Mouse (Mus musculus): ENCODE measurements at regions not wholly inside any gene's neighbourhood (a gene's known extent, or its start where the extent isn't known, plus 50 kb on each side); places are given as distances from the start of the nearest gene placed in this dataset.

DNA sequence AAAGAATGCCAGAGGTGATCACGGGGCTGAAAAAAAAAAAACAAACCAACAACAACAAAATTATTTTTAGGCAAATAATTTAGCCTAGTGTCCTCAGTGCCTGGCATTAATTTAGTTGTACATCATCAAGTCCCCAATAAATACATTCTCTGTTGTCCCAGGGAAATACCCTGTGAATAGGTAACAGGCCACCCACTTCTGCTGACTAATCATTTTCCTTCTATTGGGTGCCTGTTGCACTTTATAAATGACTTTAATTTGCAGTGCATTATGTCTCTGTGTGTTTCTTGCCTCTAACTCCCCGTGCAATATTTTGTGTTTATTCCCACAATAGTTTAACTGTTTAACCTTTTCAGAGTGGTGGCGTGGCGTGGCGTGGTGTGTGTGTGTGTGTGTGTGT lies 168.9 kb downstream of the Cbln1 start:
- 82% methylated on average over 5 of the region's 5 CpGs for WGBS
- Histone ChIP-seq H3K4me1 (ENCODE audit: control insufficient read depth, insufficient read depth, low read length) (no peaks in the 10 kb centered on the region), H3K9me3 (ENCODE audit: control insufficient read depth, low read length) (no peaks in the 10 kb centered on the region), H3K4me2 (ENCODE audit: low read depth, low read length) (no peak overlapping the region), H3K4me3 (ENCODE audit: low read depth, low read length) (no peak overlapping the region), H3K27me3 (replicated peaks; ENCODE audit: control insufficient read depth, insufficient read depth, low read length) (no peaks in the 10 kb centered on the region), H3K9ac (ENCODE audit: low read depth, low read length) (no peak overlapping the region), H3K36me3 (ENCODE audit: control insufficient read depth, insufficient read depth, low read length) (no peaks in the 10 kb centered on the region), H3K27ac (replicated peaks; ENCODE audit: low read depth, low read length) (no peak overlapping the region)
- ATAC-seq (ENCODE audit: low read depth) (no peak), DNase-seq (ENCODE audit: low spot score) (no peak)

DNA sequence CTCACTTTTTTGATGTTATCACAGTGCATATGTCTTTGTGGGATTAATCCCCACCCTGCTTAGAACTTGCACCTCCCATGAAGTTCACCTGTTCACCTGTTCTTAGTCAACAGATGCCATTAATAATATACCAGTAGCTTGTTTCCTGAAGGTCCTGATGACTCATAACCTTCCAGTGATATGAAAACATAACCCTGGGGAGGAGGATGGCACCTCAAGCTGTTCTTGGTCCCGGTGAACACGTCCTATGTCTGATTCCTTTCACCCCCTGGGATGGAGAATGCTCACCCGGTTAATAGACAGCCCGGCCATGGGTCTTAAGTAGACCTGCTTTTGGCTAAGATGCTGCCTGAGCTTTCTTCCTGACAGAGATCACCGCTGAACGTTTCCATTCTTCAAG lies 174.6 kb downstream of the Cbln1 start:
- H3K4me1 ChIP-seq (ENCODE audit: control insufficient read depth, insufficient read depth, low read length) = no peaks in the 10 kb centered on the region
- no peak overlapping the region for H3K9ac ChIP-seq (ENCODE audit: low read depth, low read length)
- H3K4me2 ChIP-seq (ENCODE audit: low read depth, low read length) = no peak overlapping the region
- H3K27ac ChIP-seq (replicated peaks; ENCODE audit: low read depth, low read length) = no peak overlapping the region
- no peaks in the 10 kb centered on the region for H3K36me3 ChIP-seq (ENCODE audit: control insufficient read depth, insufficient read depth, low read length)
- DNase-seq (ENCODE audit: low spot score) = no peak
- H3K4me3 ChIP-seq (ENCODE audit: low read depth, low read length) = no peak overlapping the region
- no peaks in the 10 kb centered on the region for H3K27me3 ChIP-seq (replicated peaks; ENCODE audit: control insufficient read depth, insufficient read depth, low read length)
- no peaks in the 10 kb centered on the region for H3K9me3 ChIP-seq (ENCODE audit: control insufficient read depth, low read length)
- no peak for ATAC-seq (ENCODE audit: low read depth)
- 85% methylated on average over 6 of the region's 6 CpGs for WGBS

DNA sequence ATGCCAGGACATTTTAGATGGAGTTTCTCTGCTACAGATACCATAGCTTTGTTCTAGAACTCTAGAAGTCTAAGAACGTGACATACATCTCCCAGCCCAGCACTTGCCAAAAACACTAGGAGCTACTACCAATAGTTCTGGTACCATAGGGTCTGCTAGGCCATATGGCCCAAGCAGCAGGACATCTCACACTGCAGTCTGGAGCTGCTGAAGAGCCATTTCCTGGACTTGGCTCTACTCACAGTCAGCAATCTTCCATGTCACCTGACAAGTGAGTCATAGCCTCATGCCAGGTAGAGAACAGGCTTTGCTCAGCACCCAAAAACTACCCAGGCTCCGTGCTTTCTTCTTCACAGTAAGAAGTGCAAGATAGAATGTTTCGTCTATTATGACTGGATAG lies 175.1 kb downstream of the Cbln1 start:
- WGBS = 85% methylated on average over 3 of the region's 3 CpGs
- no peaks in the 10 kb centered on the region for H3K27me3 ChIP-seq (replicated peaks; ENCODE audit: control insufficient read depth, insufficient read depth, low read length)
- H3K9me3 ChIP-seq (ENCODE audit: control insufficient read depth, low read length) = no peaks in the 10 kb centered on the region
- H3K4me3 ChIP-seq (ENCODE audit: low read depth, low read length) = no peak overlapping the region
- ATAC-seq (ENCODE audit: low read depth) (no peak), DNase-seq (ENCODE audit: low spot score) (no peak)
- no peak overlapping the region for H3K4me2 ChIP-seq (ENCODE audit: low read depth, low read length)
- no peaks in the 10 kb centered on the region for H3K4me1 ChIP-seq (ENCODE audit: control insufficient read depth, insufficient read depth, low read length)
- H3K36me3 ChIP-seq (ENCODE audit: control insufficient read depth, insufficient read depth, low read length) = no peaks in the 10 kb centered on the region
- H3K9ac ChIP-seq (ENCODE audit: low read depth, low read length) = no peak overlapping the region
- H3K27ac ChIP-seq (replicated peaks; ENCODE audit: low read depth, low read length) = no peak overlapping the region

DNA sequence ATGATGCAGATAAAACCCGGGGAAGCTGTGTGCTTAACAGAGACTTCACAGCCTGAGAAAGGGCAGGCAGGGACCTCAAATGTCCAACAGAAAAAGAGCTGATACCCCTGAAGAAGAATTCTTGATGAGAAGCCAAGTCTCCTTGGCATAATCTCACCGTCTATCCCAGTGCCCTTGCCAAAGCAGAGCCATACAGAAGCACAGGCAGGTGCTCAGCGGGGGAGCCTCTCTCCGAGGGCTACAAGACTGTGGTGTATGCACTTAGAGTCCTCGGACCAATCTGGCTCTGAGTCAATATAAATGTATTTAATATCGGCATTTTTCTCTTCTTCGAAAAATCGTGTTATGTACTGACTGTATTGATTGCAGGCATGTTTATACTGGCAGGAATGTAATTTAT lies 186.3 kb downstream of the Cbln1 start:
- no peak for ATAC-seq (ENCODE audit: low read depth)
- no peak for DNase-seq (ENCODE audit: low spot score)
- no peak overlapping the region for H3K4me2 ChIP-seq (ENCODE audit: low read depth, low read length)
- no peaks in the 10 kb centered on the region for H3K4me1 ChIP-seq (ENCODE audit: control insufficient read depth, insufficient read depth, low read length)
- H3K4me3 ChIP-seq (ENCODE audit: low read depth, low read length) = no peak overlapping the region
- H3K9me3 ChIP-seq (ENCODE audit: control insufficient read depth, low read length) = no peaks in the 10 kb centered on the region
- H3K36me3 ChIP-seq (ENCODE audit: control insufficient read depth, insufficient read depth, low read length) = no peaks in the 10 kb centered on the region
- H3K27ac ChIP-seq (replicated peaks; ENCODE audit: low read depth, low read length) = no peak overlapping the region
- WGBS = 77% methylated on average over 8 of the region's 8 CpGs
- no peaks in the 10 kb centered on the region for H3K27me3 ChIP-seq (replicated peaks; ENCODE audit: control insufficient read depth, insufficient read depth, low read length)
- H3K9ac ChIP-seq (ENCODE audit: low read depth, low read length) = no peak overlapping the region

DNA sequence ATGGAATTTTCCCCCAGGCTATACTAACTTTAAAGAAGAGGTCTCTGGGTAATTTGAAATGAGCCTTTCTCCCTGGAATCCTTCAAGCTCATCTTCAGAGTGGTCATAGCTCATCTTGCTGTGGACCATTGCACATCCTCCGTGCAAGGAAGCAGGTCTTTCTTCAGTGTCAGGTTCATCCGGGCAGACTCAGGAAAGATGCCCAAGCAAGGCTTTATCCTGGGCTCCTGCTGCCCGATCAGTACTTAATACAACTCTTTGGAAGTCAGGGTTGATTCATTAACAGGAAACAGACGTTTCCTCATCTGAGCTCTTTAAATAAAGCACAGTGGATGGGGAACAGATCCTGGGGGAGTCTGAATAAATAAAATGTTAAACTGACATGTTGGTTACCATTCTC lies 188.1 kb downstream of the Cbln1 start:
- H3K9me3 ChIP-seq (ENCODE audit: control insufficient read depth, low read length) = no peaks in the 10 kb centered on the region
- no peak overlapping the region for H3K9ac ChIP-seq (ENCODE audit: low read depth, low read length)
- DNase-seq (ENCODE audit: low spot score) (no peak), ATAC-seq (ENCODE audit: low read depth) (no peak)
- H3K4me2 ChIP-seq (ENCODE audit: low read depth, low read length) = no peak overlapping the region
- H3K4me1 ChIP-seq (ENCODE audit: control insufficient read depth, insufficient read depth, low read length) = no peaks in the 10 kb centered on the region
- no peaks in the 10 kb centered on the region for H3K27me3 ChIP-seq (replicated peaks; ENCODE audit: control insufficient read depth, insufficient read depth, low read length)
- H3K4me3 ChIP-seq (ENCODE audit: low read depth, low read length) = no peak overlapping the region
- H3K27ac ChIP-seq (replicated peaks; ENCODE audit: low read depth, low read length) = no peak overlapping the region
- 37% methylated on average over 4 of the region's 4 CpGs for WGBS
- H3K36me3 ChIP-seq (ENCODE audit: control insufficient read depth, insufficient read depth, low read length) = no peaks in the 10 kb centered on the region

DNA sequence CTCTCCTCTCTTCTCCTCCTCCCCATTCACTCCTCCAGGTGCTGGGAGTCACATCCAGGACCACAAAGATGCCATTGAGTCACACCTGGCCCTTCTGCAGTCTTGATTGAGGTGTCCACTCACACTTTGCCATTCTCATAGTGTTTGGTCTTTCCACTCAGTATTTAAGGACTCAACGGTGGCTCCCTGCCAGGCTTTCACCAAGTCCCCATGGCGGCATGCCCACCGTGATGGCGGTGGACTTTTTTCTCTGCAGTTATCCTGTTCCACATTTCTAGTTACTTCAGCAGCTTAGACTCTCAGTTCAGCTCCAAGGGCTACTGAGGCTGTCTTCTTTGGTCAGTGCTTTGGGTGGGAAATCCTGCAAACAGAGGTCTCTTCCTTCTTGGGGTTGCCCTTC lies 189.9 kb downstream of the Cbln1 start:
- H3K4me3 ChIP-seq (ENCODE audit: low read depth, low read length) = no peak overlapping the region
- H3K36me3 ChIP-seq (ENCODE audit: control insufficient read depth, insufficient read depth, low read length) = no peaks in the 10 kb centered on the region
- H3K4me2 ChIP-seq (ENCODE audit: low read depth, low read length) = no peak overlapping the region
- 90% methylated on average over 4 of the region's 4 CpGs for whole genome bisulfite sequencing
- H3K9me3 ChIP-seq (ENCODE audit: control insufficient read depth, low read length) = no peaks in the 10 kb centered on the region
- H3K9ac ChIP-seq (ENCODE audit: low read depth, low read length) = no peak overlapping the region
- H3K4me1 ChIP-seq (ENCODE audit: control insufficient read depth, insufficient read depth, low read length) = no peaks in the 10 kb centered on the region
- H3K27me3 ChIP-seq (replicated peaks; ENCODE audit: control insufficient read depth, insufficient read depth, low read length) = no peaks in the 10 kb centered on the region
- ATAC-seq (ENCODE audit: low read depth) = no peak
- no peak overlapping the region for H3K27ac ChIP-seq (replicated peaks; ENCODE audit: low read depth, low read length)
- DNase-seq (ENCODE audit: low spot score) = no peak

DNA sequence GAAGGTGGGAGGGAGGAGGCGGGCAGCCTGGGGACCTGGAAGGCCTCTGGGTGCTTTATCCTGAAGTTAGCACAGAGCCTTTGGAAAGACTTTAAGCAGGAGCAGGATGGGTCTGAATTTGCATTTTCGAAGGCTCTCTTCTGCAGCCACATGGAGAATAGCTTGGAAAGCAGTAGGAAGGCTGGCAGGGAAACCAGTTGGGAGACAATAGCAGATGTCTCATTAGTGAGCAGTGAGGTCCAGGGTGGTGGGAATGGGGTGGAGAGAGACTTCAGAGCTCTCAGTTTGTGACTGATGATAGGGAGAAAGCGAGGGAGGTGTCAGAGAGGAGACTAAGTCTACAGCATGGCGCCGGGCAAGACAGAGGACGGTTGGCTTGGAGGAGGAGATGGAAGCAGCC lies 199.1 kb downstream of the Cbln1 start:
- Histone ChIP-seq H3K4me1 (ENCODE audit: control insufficient read depth, insufficient read depth, low read length) (no peaks in the 10 kb centered on the region), H3K4me2 (ENCODE audit: low read depth, low read length) (no peak overlapping the region), H3K9me3 (ENCODE audit: control insufficient read depth, low read length) (no peaks in the 10 kb centered on the region), H3K36me3 (ENCODE audit: control insufficient read depth, insufficient read depth, low read length) (no peaks in the 10 kb centered on the region), H3K27ac (replicated peaks; ENCODE audit: low read depth, low read length) (no peak overlapping the region), H3K27me3 (replicated peaks; ENCODE audit: control insufficient read depth, insufficient read depth, low read length) (no peaks in the 10 kb centered on the region), H3K4me3 (ENCODE audit: low read depth, low read length) (no peak overlapping the region), H3K9ac (ENCODE audit: low read depth, low read length) (no peak overlapping the region)
- ATAC-seq (ENCODE audit: low read depth) (no peak), DNase-seq (ENCODE audit: low spot score) (no peak)
- 80% methylated on average over 6 of the region's 6 CpGs for WGBS

DNA sequence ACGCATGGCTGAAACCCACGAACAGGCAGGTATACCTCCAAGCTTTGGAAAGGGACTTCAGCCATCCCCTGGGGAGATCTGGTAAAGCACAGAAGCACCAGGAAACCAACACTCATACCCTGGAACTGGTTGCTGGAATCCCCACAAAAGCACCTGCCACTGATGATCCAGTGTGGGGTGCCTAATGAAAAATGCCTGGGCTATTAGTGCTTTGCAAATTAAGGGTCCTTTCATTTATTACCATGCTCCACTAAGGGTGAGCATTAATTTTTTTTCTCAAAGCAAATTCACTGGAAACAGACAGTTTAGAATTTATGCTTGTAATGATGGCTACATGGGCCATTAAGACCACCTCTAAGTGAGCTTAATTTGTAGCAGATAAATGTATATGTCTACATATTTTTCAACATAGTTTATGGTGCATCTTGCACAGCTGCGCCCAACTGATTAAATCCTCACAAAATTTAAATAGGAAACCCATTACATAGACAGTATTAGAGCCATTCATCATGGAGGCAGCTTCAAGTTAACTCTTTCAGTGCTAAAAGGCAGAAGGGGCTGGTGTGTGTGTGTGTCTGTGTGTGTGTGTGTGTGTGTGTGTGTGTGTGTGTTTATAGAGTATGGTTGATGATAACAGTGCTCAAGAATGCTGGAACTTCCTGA lies 201.8 kb downstream of the Cbln1 start:
- DNase-seq (ENCODE audit: low spot score) = no peak
- no peak overlapping the region for H3K9ac ChIP-seq (ENCODE audit: low read depth, low read length)
- H3K36me3 ChIP-seq (ENCODE audit: control insufficient read depth, insufficient read depth, low read length) = no peaks in the 10 kb centered on the region
- ATAC-seq (ENCODE audit: low read depth) = no peak
- H3K4me3 ChIP-seq (ENCODE audit: low read depth, low read length) = no peak overlapping the region
- no peaks in the 10 kb centered on the region for H3K4me1 ChIP-seq (ENCODE audit: control insufficient read depth, insufficient read depth, low read length)
- 93% methylated on average over 3 of the region's 3 CpGs for WGBS
- no peak overlapping the region for H3K27ac ChIP-seq (replicated peaks; ENCODE audit: low read depth, low read length)
- no peaks in the 10 kb centered on the region for H3K27me3 ChIP-seq (replicated peaks; ENCODE audit: control insufficient read depth, insufficient read depth, low read length)
- no peaks in the 10 kb centered on the region for H3K9me3 ChIP-seq (ENCODE audit: control insufficient read depth, low read length)
- H3K4me2 ChIP-seq (ENCODE audit: low read depth, low read length) = no peak overlapping the region

DNA sequence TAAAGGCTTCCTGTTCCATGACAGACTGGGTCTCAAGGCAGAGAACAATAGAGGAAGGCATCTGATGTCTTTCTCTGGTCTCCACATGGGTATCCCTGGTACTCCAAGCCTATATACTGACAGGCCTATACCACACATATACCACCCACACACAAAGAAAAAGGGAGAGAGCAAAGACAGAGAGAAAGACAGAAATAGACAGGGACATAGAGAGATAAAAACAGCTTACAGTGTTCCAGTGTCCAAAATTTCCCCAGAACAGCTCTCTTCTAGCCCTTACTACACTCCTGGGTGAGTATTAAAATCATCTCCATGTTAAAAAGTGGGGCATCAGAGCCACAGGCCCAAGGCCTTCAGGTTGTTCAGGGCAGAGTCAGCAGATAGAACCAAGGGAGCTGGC lies 204.2 kb downstream of the Cbln1 start:
- H3K36me3 ChIP-seq (ENCODE audit: control insufficient read depth, insufficient read depth, low read length) = no peaks in the 10 kb centered on the region
- no peaks in the 10 kb centered on the region for H3K4me1 ChIP-seq (ENCODE audit: control insufficient read depth, insufficient read depth, low read length)
- no peak for DNase-seq (ENCODE audit: low spot score)
- ATAC-seq (ENCODE audit: low read depth) = no peak
- H3K9ac ChIP-seq (ENCODE audit: low read depth, low read length) = no peak overlapping the region
- no peaks in the 10 kb centered on the region for H3K27me3 ChIP-seq (replicated peaks; ENCODE audit: control insufficient read depth, insufficient read depth, low read length)
- H3K27ac ChIP-seq (replicated peaks; ENCODE audit: low read depth, low read length) = no peak overlapping the region
- H3K4me3 ChIP-seq (ENCODE audit: low read depth, low read length) = no peak overlapping the region
- no peaks in the 10 kb centered on the region for H3K9me3 ChIP-seq (ENCODE audit: control insufficient read depth, low read length)
- no peak overlapping the region for H3K4me2 ChIP-seq (ENCODE audit: low read depth, low read length)
